Mouse (Mus musculus): ENCODE data around the gene Sez6.

- TF ChIP-seq CHD1 (IDR thresholded peaks at IDR 0.05; ENCODE audit: low read depth, low read length) (no peak), UBTF (IDR thresholded peaks at IDR 0.05; ENCODE audit: low read depth, low read length) (no peak), MAX (IDR thresholded peaks at IDR 0.05; ENCODE audit: low read length) (no peak)
Measured at GRCm38 (mm10) chr11:77995556-77995955, 65.0 kb downstream of the Sez6 start.
